Mouse (Mus musculus) G1E (cell line): ENCODE results near the gene Mgrn1. TPM values are rescaled to one million over a fixed set of nuclear protein-coding genes. Genes with fewer than 3 reads are reported as not detected.

Experiments
- ATAC-seq: 2 replicates; pipeline ENCODE4 v1.8.0; 2016; ENCODE audit warnings: mild to moderate bottlenecking; ENCODE audit not compliant: insufficient number of reproducible peaks, poor library complexity, low FRiP score, severe bottlenecking; ENCODE audit errors: extremely low read depth
- DNase-seq: peaks from one replicate; pipeline ENCODE4 v3.0.0; 2012; ENCODE audit warnings: low spot score
- H3K27me3 ChIP-seq: 2 replicates; pipeline ENCODE4 v1.6.1; 2012; ENCODE audit warnings: mild to moderate bottlenecking, low read length, inconsistent platforms; ENCODE audit not compliant: insufficient read depth
- H3K36me3 ChIP-seq: replicated peaks from 2 replicates; pipeline ENCODE3; 2012; ENCODE audit warnings: mild to moderate bottlenecking, inconsistent platforms
- H3K4me1 ChIP-seq: 2 replicates; pipeline ENCODE4 v1.6.1; 2012; ENCODE audit warnings: low read depth, low read length, inconsistent platforms, mixed read lengths; ENCODE audit not compliant: insufficient read depth
- H3K4me3 ChIP-seq: 2 replicates; pipeline ENCODE4 v1.5.1; 2012; ENCODE audit warnings: low read depth, mild to moderate bottlenecking, inconsistent platforms, low read length, moderate library complexity, mixed read lengths
- H3K9me3 ChIP-seq: replicated peaks from 2 replicates; pipeline ENCODE4 v1.6.1; 2012; ENCODE audit warnings: inconsistent platforms
- CTCF ChIP-seq: IDR thresholded peaks from 2 replicates; pipeline ENCODE4 v1.5.1; 2012; ENCODE audit warnings: low read depth, low read length, inconsistent platforms, mixed read lengths
- GATA1 ChIP-seq: IDR thresholded peaks from 2 replicates; pipeline ENCODE4 v1.6.1; 2012; ENCODE audit warnings: borderline replicate concordance, low read length, inconsistent platforms, mixed read lengths
- GATA2 ChIP-seq: IDR thresholded peaks from 2 replicates; pipeline ENCODE4 v1.6.1; 2012; ENCODE audit warnings: low read depth, low read length, inconsistent platforms, borderline replicate concordance
- POLR2AphosphoS5 ChIP-seq: IDR thresholded peaks from 2 replicates; pipeline ENCODE4 v1.6.1; 2012; ENCODE audit warnings: low read depth, low read length, inconsistent platforms; ENCODE audit not compliant: insufficient replicate concordance
- TAL1 ChIP-seq: conservative IDR thresholded peaks from 2 replicates; pipeline ENCODE4 v1.6.1; 2012; ENCODE audit warnings: low read depth, low read length, inconsistent platforms, mixed read lengths
- polyA plus RNA-seq: library from polyadenylated mRNA; stranded (reverse); fragments of >175 nt; gene quantifications from 2 replicates; pipeline ENCODE4 v1.2.3, GENCODE M21; 2012
- total RNA-seq, 2 experiments: library from RNA; stranded (forward) in 1 of 2; stranded (reverse) in 1 of 2; fragments of 200-1000 nt in 1 of 2; fragments of >200 nt in 1 of 2; fragmentation: Nextera tagmentation in 1 of 2; gene quantifications; 2 replicates each; pipeline ENCODE4 v1.2.3; 2014 to 2017

Mgrn1 gene
- 30.4 and 32.1 TPM in 2 replicates for total RNA-seq (2014; fragmentation: Nextera tagmentation)
- 16.1 and 18.6 TPM in 2 replicates for total RNA-seq (2017)
- polyA plus RNA-seq = 19.3 and 22.5 TPM in 2 replicates

- H3K36me3 ChIP-seq = peaks cover 21% of the 10 kb centered on the region
- H3K9me3 ChIP-seq = no peaks in the 10 kb centered on the region
- ATAC-seq (peak; percentile 83), DNase-seq (peak; percentile 91)
- H3K4me3 ChIP-seq = peak within 1 kb of the TSS; percentile 91
- no peaks in the 10 kb centered on the region for H3K27me3 ChIP-seq
- TF ChIP-seq TAL1 (no peak), GATA1 (no peak), POLR2AphosphoS5 (no peak), GATA2 (no peak), CTCF (no peak)
- peaks cover 49% of the 10 kb centered on the region for H3K4me1 ChIP-seq
These were observed at the start of gene Mgrn1 for GRCm38 (mm10) chr16:4885760-4886689. Mgrn1 (plus strand) TSS chr16:4886249.

- H3K27me3 ChIP-seq = peaks cover 38% of the 10 kb centered on the region
- DNase-seq = no peak
- H3K4me1 ChIP-seq = no peaks in the 10 kb centered on the region
- H3K4me3 ChIP-seq = no peak overlapping the region
- no peaks in the 10 kb centered on the region for H3K36me3 ChIP-seq
- ATAC-seq = no peak
- TF ChIP-seq POLR2AphosphoS5 = no peak
- TF ChIP-seq TAL1 = no peak
- no peak for TF ChIP-seq GATA1
- no peak for TF ChIP-seq CTCF
- no peak for TF ChIP-seq GATA2
- H3K9me3 ChIP-seq = no peaks in the 10 kb centered on the region
These were observed 48.4 kb upstream of the Mgrn1 start for GRCm38 (mm10) chr16:4837631-4838030.

GRCm38 (mm10) chr16:4839552-4839951 lies 46.5 kb upstream of the Mgrn1 start:
- Histone ChIP-seq H3K36me3 (no peaks in the 10 kb centered on the region), H3K4me3 (no peak overlapping the region), H3K9me3 (no peaks in the 10 kb centered on the region), H3K27me3 (peaks cover 46% of the 10 kb centered on the region), H3K4me1 (no peaks in the 10 kb centered on the region)
- no peak for DNase-seq
- TF ChIP-seq GATA2 = no peak
- TF ChIP-seq CTCF = no peak
- no peak for TF ChIP-seq GATA1
- TF ChIP-seq TAL1 = no peak
- TF ChIP-seq POLR2AphosphoS5 = no peak
- no peak for ATAC-seq

GRCm38 (mm10) chr16:4840231-4840630 lies 45.8 kb upstream of the Mgrn1 start:
- Histone ChIP-seq H3K9me3 (no peaks in the 10 kb centered on the region), H3K27me3 (peaks cover 48% of the 10 kb centered on the region), H3K36me3 (no peaks in the 10 kb centered on the region), H3K4me3 (no peak overlapping the region), H3K4me1 (no peaks in the 10 kb centered on the region)
- TF ChIP-seq GATA2 (no peak), POLR2AphosphoS5 (no peak), TAL1 (no peak), CTCF (no peak), GATA1 (no peak)
- no peak for DNase-seq
- ATAC-seq = no peak

- Histone ChIP-seq H3K4me3 (no peak overlapping the region), H3K9me3 (no peaks in the 10 kb centered on the region), H3K4me1 (no peaks in the 10 kb centered on the region), H3K27me3 (peaks cover 49% of the 10 kb centered on the region), H3K36me3 (no peaks in the 10 kb centered on the region)
- DNase-seq (no peak), ATAC-seq (no peak)
- TF ChIP-seq GATA2 (no peak), TAL1 (no peak), CTCF (no peak), GATA1 (no peak), POLR2AphosphoS5 (no peak)
These were observed 39.0 kb upstream of the Mgrn1 start for GRCm38 (mm10) chr16:4847041-4847440.

GRCm38 (mm10) chr16:4848090-4848489 lies 38.0 kb upstream of the Mgrn1 start:
- ATAC-seq = no peak
- H3K36me3 ChIP-seq = no peaks in the 10 kb centered on the region
- no peaks in the 10 kb centered on the region for H3K9me3 ChIP-seq
- H3K27me3 ChIP-seq = peaks cover 46% of the 10 kb centered on the region
- DNase-seq = no peak
- TF ChIP-seq CTCF (no peak), GATA1 (no peak), GATA2 (no peak), TAL1 (no peak), POLR2AphosphoS5 (no peak)
- no peaks in the 10 kb centered on the region for H3K4me1 ChIP-seq
- no peak overlapping the region for H3K4me3 ChIP-seq
